Mouse (Mus musculus) CD4-positive, CD25-positive, alpha-beta regulatory T cell, adult 4 months (primary cell): ENCODE measurements around the gene Olfr97. TPM values are rescaled to one million over a fixed set of nuclear protein-coding genes. Genes with fewer than 3 reads are reported as not detected.
"Not testable (repeated sequence)": the region's sequence is repeated elsewhere in the genome, so short reads cannot be mapped to it uniquely, and the experiment has no call there.

Source experiments
- ATAC-seq: one replicate; pipeline ENCODE4 v1.8.0; 2017
- polyA plus RNA-seq, 2 experiments: library from polyadenylated mRNA; unstranded; fragments of 100-300 nt; shearing (Covaris generic); gene quantifications; one replicate each; pipeline ENCODE4 v1.2.1; 2017

Gene Olfr97
- polyA plus RNA-seq = not detected

- not testable (repeated sequence) for ATAC-seq
Measured at GRCm38 (mm10) chr17:37237230-37237629, at the start of gene Olfr97. Olfr97 (minus strand) TSS chr17:37237330.

GRCm38 (mm10) chr17:37283360-37283759 is 46.2 kb upstream of the Olfr97 start, which contains the start of gene Olfr99:
Olfr99 (minus strand) TSS chr17:37283460.
- ATAC-seq = no peak

- ATAC-seq = no peak
Measured at GRCm38 (mm10) chr17:37280331-37280730, 43.2 kb upstream of the Olfr97 start.

GRCm38 (mm10) chr17:37276573-37276972 is 39.4 kb upstream of the Olfr97 start:
- ATAC-seq = no peak

GRCm38 (mm10) chr17:37275626-37276248 is 38.6 kb upstream of the Olfr97 start:
- ATAC-seq = no peak

- ATAC-seq = peak; percentile 86
Measured at GRCm38 (mm10) chr17:37270702-37271092, 33.6 kb upstream of the Olfr97 start.

- peak; percentile 88 for ATAC-seq
Measured at GRCm38 (mm10) chr17:37270058-37270701, 33.0 kb upstream of the Olfr97 start, which contains the start of gene H2-M3. H2-M3 (plus strand) TSS chr17:37270220.

- no peak for ATAC-seq
Measured at GRCm38 (mm10) chr17:37263626-37264025, 26.5 kb upstream of the Olfr97 start, which contains the start of gene Olfr98. Olfr98 (minus strand) TSS chr17:37263749.

- peak; percentile 61 for ATAC-seq
Measured at GRCm38 (mm10) chr17:37250544-37250943, 13.4 kb upstream of the Olfr97 start.

- ATAC-seq = no peak
Measured at GRCm38 (mm10) chr17:37249460-37249859, 12.3 kb upstream of the Olfr97 start.

- peak; percentile 99 for ATAC-seq
Measured at GRCm38 (mm10) chr17:37246715-37247114, 9.6 kb upstream of the Olfr97 start.

GRCm38 (mm10) chr17:37242198-37242597 is 5.1 kb upstream of the Olfr97 start:
- ATAC-seq = no peak

GRCm38 (mm10) chr17:37221879-37222278 is 15.3 kb downstream of the Olfr97 start:
- ATAC-seq = no peak

- ATAC-seq = no peak
Measured at GRCm38 (mm10) chr17:37219846-37220245, 17.3 kb downstream of the Olfr97 start, which contains the start of gene Olfr96. Olfr96 (plus strand) TSS chr17:37220146.

- ATAC-seq = no peak
Measured at GRCm38 (mm10) chr17:37218486-37218885, 18.6 kb downstream of the Olfr97 start.

- ATAC-seq = no peak
Measured at GRCm38 (mm10) chr17:37213018-37213417, 24.1 kb downstream of the Olfr97 start, which contains the start of gene Olfr95. Olfr95 (minus strand) TSS chr17:37213118.

- ATAC-seq = no peak
Measured at GRCm38 (mm10) chr17:37210884-37211768, 26.0 kb downstream of the Olfr97 start.

- ATAC-seq = no peak
Measured at GRCm38 (mm10) chr17:37203917-37204236, 33.3 kb downstream of the Olfr97 start.

GRCm38 (mm10) chr17:37203206-37203916 is 33.8 kb downstream of the Olfr97 start:
- ATAC-seq = peak; percentile 93

- no peak for ATAC-seq
Measured at GRCm38 (mm10) chr17:37200894-37201293, 36.2 kb downstream of the Olfr97 start, which contains the start of gene Olfr94. Olfr94 (minus strand) TSS chr17:37200994.

GRCm38 (mm10) chr17:37196845-37197724 is 40.0 kb downstream of the Olfr97 start:
- ATAC-seq = no peak
